Mouse (Mus musculus) gastrocnemius, postnatal 36 days (tissue): ENCODE results near the gene 1700029J07Rik. TPM values are rescaled to one million over a fixed set of nuclear protein-coding genes. Genes with fewer than 3 reads are reported as not detected.

Experiments
- DNase-seq, 2 experiments: peaks; one replicate each; pipeline ENCODE4 v3.0.0; 2022
- intact Hi-C: fragments of 180-260 bp; cut with DNase I; formaldehyde crosslinking; loops from one replicate; pipeline ENCODE4 v1.15.1; 2025
- long read RNA-seq, 2 experiments: library from polyadenylated mRNA; stranded (forward); transcript quantifications; one replicate each; pipeline ENCODE4 v2.0.0; 2021
- total RNA-seq, 2 experiments: library from RNA; stranded (reverse); gene quantifications; 2 replicates each; pipeline ENCODE4 v1.2.3; 2021

The 1700029J07Rik gene
- total RNA-seq, result under 1 TPM; 0.27 to 0.31 TPM
- long read RNA-seq, experiment 1, result 0 reads
- long read RNA-seq, experiment 2, result 0 reads

DNA sequence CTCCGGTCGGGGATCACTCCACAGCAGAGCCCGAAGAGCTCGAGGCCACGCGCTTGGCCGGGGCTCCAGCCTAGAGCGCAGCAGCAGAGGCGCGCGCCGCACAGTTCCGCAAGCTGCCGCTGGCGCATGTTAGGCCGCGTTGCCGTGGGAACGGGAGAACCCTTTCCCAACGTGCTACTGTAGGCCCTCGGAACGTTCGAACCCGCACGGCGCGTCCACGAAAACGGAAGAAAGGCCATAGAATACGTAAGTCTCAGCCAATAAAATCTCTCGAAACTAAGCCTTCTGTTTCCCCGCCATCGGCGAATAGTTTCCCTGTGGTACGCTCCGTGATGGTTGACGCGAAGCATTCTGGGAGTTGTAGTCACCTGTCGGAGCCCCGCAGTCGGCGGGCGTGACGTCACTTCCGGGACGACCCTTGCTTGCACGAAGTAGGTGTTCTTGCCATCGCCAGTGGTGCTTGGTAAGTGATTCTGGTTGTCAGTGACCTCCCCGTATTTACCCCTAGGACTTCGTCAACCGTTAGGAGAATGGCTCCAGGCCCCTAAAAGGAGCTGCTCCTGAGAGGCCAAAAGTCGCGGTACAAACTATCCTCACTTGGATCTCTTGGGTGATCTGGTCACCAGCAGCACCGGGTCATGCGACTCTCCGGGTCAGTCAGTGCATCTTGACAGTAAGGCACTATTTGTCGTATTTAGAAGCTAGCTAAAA, at the start of gene 1700029J07Rik, which contains the start of gene Ufsp2:
1700029J07Rik (minus strand) TSS at position 127 of the 711 bp plus-strand sequence.
Ufsp2 (plus strand) TSS at position 403 of the 711 bp plus-strand sequence.
- peak; percentile 94 to 95 for DNase-seq
- intact Hi-C loops, result no loop called here

- intact Hi-C loops, result no loop called here
- no peak for DNase-seq
Measured at GRCm38 (mm10) chr8:46024392-46024791, 49.3 kb upstream of the 1700029J07Rik start.

- no peak for DNase-seq
- intact Hi-C loops, result no loop called here
Measured at GRCm38 (mm10) chr8:46022758-46023157, 47.7 kb upstream of the 1700029J07Rik start.

DNA sequence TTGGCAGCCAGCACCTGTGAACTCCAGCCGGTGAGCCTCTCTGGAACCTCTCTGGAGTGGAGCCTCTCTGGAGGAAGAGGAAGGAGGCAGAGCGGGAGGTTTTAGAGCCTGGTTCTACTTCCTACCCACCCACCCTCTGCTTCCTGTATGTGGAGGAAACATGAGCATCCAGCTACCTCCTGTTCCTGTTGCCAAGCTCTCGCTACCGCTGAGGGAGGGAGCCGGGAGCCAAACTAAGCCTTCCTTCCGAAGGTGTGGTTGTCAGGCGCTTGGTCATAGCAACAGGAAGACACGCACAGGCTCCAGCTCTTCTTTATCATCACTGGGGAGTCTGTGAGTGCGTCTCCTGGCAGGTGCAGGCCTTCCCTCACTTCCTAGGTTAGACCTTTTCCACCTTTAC, 47.2 kb upstream of the 1700029J07Rik start:
- DNase-seq, result no peak

GRCm38 (mm10) chr8:46010746-46011680, 36.0 kb upstream of the 1700029J07Rik start:
- intact Hi-C loops, result no loop called here
- DNase-seq, result no peak

More for the DNA sequence above, 47.2 kb upstream of the 1700029J07Rik start:
- intact Hi-C loops, result no loop called here

DNA sequence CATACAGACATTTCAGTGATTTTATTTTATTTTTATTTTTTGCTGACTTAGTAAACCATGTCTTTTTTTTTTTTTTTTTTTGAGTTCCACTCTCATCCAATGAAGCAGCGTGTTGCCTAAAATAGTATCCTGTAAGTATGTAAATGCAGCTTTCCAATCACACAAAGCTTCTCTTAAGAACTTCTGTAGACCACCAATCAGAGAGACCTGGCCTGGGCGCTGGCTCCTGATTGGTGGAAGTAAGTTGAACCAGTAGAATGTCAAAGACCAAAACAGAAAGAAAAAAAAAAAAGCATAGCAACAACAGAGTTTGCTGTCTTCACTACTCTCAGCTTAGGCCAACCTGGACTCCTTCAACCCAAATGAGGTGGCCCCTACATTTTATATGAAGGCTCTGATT, 35.3 kb upstream of the 1700029J07Rik start:
- DNase-seq, result no peak
- intact Hi-C loops, result no loop called here

DNA sequence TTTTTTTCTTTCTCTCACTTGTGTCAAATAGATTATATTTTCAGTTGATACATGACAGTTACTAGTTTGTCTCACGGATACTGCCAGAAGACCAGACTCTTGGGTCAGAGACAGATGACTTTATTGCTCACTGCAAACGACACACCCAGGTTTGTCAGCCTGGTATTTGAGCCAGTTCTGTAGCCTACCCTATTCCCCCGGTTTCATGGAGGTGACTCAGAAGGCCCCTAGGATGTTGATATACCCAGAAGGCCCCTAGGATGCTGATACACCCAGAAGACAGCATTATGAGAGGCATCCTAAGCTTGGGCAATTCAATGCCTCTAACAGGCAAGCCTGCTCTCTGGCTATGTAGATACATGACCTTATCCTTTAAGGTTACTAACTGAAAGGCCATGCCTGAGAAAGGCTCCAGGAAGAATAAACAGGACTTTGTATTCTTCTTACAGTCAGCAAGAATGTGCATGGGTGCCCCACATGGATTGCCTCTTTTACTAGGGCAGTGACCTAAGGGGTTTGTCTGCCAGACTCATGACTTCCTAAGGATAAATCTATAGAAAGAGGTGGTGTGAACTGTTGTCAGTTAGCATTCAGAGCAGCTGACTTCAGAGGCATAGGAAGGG, 32.1 kb upstream of the 1700029J07Rik start:
- intact Hi-C loops, result no loop called here
- DNase-seq, result no peak

DNA sequence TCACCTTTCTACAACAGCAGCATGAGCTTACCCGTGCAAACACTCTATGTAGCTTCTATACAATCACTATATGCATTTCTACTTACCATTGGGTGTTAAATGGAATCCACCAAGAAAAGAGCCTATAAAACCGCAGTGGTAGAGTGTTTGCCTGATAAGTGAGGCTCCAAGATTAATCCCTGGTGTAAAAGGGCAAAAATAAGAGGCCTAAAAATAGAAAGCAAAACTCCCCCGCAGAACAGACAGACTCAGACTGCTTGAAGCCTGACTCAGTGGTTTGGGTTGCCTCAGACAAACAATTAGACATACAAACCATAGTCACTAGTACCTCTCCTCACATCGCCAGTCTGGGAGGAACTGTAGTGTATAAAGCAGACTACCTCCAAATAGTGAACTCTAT, 30.5 kb upstream of the 1700029J07Rik start, which contains the start of gene Ankrd37:
Ankrd37 (minus strand) TSS at position 112 of the 400 bp plus-strand sequence.
- DNase-seq, result no peak
- intact Hi-C loops, result no loop called here

DNA sequence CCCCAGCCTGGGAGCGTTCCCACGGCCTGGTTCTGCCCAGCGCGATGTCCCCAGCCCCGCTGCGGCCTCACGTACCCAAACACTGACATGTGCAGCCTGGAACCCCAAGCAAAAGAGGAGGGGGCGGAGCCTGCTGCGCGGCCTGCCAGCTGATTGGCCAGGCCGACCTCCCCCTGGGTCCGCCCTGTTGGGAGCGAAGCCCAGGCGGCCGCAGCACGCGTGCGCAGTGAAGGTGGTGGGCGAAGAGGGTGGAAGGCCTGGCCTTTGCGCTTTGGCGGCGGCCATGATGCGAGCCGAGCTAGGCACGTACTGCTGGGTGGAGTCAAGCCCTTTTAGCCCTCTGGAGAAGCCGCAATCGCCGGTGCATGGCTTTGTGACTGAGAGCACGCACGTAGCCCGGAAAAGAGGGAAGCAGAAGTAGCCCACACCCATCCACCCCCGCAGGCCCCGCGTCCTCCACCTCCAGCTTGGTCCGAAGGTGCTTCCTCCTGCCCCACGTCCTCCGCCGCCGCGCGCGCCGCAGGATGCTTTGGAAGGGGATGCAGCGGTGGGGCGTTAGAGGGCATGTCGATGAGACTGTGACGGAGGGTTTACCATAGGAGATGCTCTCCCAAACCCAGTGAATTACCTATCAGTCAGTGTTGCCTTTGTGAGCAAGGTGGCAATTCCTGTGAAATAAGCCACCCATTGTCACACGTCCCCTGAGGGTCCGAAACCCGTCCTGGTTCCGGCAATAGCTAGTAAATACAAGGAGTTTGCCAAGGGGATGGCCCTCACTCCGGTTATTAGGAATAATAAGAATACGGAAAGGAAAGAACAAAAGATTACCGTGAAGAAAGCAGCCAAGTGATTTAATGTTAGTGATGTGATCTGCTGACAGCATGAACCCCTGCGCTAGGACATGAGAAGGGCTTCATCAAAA, 25.0 kb upstream of the 1700029J07Rik start:
- DNase-seq, result peak; percentile 99

GRCm38 (mm10) chr8:45999138-45999783, 24.2 kb upstream of the 1700029J07Rik start, which contains the start of gene Lrp2bp:
Gene Lrp2bp, plus strand, starts transcription at chr8:45999303.
- intact Hi-C loops, result no loop called here
- DNase-seq, result no peak

More for the DNA sequence above, 25.0 kb upstream of the 1700029J07Rik start:
- intact Hi-C loops, result no loop called here

GRCm38 (mm10) chr8:45998228-45998627, 23.2 kb upstream of the 1700029J07Rik start:
- DNase-seq, result no peak
- intact Hi-C loops, result no loop called here

DNA sequence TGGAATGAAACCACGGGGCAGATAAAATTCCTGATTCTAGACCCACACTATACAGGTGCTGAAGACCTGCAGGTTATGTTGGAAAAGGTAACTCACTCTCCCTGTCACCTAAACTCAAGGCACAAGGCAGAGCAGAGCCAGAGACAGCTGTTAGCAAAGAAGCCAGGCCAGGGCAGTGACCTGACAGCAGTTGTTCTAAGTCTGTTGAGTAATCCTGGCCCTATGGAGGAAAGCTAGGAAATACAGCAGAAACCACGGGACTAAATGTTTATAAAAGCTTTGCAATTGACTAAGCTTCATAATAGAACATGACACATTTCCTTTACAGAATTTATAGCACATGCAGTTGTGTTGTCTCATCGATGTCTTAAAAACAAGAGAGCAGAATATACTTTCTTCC, 20.5 kb upstream of the 1700029J07Rik start:
- intact Hi-C loops, result no loop called here
- no peak for DNase-seq

DNA sequence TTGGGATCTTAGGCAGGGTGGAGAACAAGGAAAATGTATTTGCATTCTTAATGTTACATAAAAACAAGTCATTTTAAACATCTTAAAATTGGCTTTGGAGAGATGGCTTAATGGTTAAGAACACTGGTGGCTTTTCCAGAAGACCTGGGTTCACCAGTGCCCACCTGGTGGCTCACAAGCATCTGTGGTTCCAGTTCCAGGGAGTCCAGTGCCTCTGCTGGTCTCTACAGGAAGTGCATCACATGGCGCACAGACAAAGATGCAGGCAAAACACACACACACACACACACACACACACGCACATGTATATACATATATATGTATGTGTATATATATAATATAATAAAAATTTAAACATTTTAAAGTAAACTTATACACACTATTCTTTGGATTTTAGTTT, 19.1 kb upstream of the 1700029J07Rik start:
- intact Hi-C loops, result no loop called here
- no peak for DNase-seq

DNA sequence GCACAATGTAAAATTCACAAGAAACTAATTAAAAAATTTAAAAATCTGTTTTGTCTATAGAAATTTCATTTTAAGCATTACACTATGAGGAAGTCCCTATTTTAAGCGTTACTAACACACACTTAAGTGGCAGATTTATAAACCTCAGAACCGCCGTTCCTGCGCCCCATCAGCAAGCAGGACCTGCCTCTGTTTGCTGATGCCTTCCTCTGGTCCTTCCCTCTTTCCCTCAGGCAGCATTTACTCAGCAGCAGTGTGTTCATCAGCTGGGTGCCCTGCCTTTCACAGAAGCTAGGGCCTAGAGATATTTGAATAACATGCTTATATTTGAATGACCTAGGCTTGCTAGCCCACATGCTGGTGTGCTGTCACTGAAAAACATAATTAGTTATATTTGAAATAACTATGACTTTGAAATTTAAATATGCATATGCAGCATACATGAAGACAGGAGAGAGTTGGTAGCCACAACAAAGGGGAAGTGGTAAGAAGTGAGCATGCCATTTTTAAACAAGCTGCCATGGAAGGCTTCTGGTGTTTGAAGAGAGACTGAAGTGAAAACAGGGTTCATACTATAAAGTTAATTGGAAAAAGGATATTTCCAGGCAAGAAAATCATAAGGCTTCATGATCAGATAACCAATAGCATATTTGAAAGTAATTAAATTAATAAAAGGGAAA, 15.7 kb upstream of the 1700029J07Rik start:
- DNase-seq, result no peak
- intact Hi-C loops, result no loop called here

- intact Hi-C loops, result no loop called here
- DNase-seq, result no peak
Measured at GRCm38 (mm10) chr8:45988189-45988588, 13.1 kb upstream of the 1700029J07Rik start.

- no peak for DNase-seq
Measured at GRCm38 (mm10) chr8:45986665-45987064, 11.6 kb upstream of the 1700029J07Rik start.

DNA sequence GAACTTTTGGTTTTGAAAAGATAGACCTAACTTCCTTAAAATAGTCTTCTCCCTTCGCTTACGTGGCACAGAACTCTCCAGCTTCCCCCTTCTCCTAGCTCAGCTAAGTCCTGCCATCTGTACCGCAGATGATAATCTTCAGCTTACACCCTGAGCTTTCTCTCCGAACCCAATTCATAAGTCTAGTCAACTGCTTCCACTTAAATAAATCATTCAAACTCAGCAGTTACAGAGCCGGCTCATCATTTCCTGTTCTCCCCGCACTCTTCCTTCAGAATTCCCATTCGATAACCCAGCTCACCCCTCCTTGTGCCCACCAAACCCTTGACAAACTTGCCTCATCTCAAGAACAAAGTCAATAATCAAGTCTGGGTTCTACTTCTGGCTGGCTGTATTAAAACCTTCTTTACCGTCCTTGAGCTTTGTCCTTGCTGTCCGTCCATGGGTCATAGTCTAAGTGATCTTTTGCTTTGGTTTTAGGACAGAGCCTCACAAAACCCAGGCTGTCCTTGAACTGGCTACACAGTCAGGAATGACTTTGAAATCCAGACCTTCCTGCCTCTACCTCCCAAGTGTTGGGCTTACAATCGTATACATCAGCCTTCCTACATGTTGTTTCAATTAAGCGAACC, 901 bp upstream of the 1700029J07Rik start:
- DNase-seq, result no peak

More at GRCm38 (mm10) chr8:45986665-45987064, 11.6 kb upstream of the 1700029J07Rik start:
- intact Hi-C loops, result no loop called here

DNA sequence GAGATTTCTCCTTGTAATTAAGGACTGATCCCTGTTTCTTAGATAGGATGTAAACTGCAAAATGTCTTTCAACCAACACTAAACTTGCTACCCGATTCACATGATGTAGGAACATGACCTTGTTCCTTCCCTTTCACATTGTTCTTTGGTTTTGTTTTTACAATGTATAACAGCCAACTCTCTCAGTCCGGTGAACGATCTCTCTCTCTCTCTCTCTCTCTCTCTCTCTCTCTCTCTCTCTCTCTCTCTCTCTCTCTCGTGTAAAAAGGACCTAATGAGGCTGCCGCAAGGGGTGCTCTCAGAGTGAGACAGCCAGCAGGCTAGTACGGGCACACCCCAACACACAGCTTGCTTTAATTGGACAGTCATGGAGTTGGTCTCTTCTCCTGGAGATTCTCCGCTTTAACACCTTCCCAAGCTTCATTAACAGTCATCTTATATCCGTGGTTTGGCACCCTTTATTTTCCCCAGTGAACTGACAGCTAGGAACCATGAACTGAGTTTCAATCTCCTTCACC, 1.0 kb downstream of the 1700029J07Rik start:
- intact Hi-C loops, result no loop called here
- DNase-seq, result no peak

More for the DNA sequence above, 901 bp upstream of the 1700029J07Rik start:
- intact Hi-C loops, result no loop called here
